Comparison of ENCODE assay signal across 8 mouse cellular contexts in the genomic region with DNA sequence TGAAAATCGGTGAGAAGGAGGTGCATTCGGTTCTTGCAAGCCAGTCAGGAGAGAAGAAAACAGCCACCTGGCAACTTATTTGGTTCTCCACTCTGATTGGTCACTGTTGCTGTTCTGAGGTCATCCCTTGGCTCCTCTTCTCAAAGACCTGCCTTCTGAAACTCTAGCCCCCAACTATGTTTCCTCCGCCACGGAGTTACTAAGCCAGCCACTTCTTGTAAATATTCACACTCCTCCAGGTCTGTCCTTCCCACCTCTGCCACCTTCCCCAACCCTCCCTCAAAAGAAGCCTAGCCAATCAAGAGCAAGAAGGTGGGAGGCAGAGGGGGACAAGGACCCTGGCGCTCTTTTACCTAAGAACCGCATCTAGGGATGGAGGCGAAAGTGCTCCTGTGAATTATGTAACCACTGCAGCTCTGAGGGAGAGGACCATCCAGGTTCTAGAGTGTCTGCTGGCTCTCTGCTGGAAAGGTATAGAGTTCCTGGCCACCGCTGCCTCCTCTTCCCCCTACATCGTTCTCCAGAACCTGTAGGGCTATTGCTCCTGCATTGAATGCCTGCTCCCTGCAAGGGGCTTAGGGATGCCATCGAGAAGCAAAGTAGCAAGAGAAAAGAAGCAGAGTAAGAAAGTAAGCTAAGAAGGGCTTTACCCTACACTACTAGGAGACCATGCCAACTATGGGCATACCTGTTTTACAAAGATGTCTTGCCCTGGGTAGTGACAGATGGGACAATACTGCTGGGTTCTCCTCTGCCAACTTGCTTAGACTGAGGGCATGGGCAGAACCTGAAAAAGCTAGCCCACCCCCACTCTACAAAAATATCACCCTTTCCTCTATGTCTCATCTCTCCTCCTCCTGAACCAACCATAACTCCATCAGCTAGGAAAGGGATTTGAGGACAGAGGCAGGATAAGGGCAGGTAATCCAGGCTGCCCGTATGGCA.
DNase-seq lines count a peak whose midpoint lies in the region; ATAC-seq lines count a peak whose summit lies in the region.

No protein-coding gene starts in this region.

- ATAC-seq in frontal cortex, adult (ENCODE audit: low TSS enrichment): peak; percentile 7

- WGBS in limb, embryonic 10.5 days: 17% methylated on average over 11 of the region's 11 CpGs

- peak overlapping the region; percentile 65 for H3K4me3 ChIP-seq in limb, embryonic 10.5 days

- H3K27me3 ChIP-seq in limb, embryonic 10.5 days (ENCODE audit: low read depth, poor library complexity, severe bottlenecking): peaks cover 37% of the 10 kb centered on the region

- no peaks in the 10 kb centered on the region for H3K9me3 ChIP-seq in limb, embryonic 10.5 days (replicated peaks)

- DNase-seq in frontal cortex, postnatal 25 days (ENCODE audit: low spot score in 2 of 2): no peak
- DNase-seq in right cerebral cortex, adult 2 months (ENCODE audit: low spot score in 2 of 2): peak; percentile 43 to 46
- DNase-seq in right cerebral cortex, postnatal 4 days: no peak
- DNase-seq in limb, embryonic 10.5 days (ENCODE audit: low spot score): no peak
- peak; percentile 60 for DNase-seq in telencephalon, adult 2 months (ENCODE audit: low read depth, low spot score)
- no peak for DNase-seq in embryo, embryonic 10 days (ENCODE audit: low spot score)
- no peak for DNase-seq in lung, postnatal 25 days (ENCODE audit: low spot score)

- H3K27ac ChIP-seq in limb, embryonic 10.5 days: no peak overlapping the region

- no peaks in the 10 kb centered on the region for H3K36me3 ChIP-seq in limb, embryonic 10.5 days

- H3K4me1 ChIP-seq in limb, embryonic 10.5 days: peaks cover 51% of the 10 kb centered on the region

Comparison
In these comparisons a context has a peak if more than half of its experiments do, and no peak if none do; other contexts are left out.
1. DNase-seq: peak in right cerebral cortex, adult 2 months (2 of 2) and telencephalon, adult 2 months (single experiment); none in frontal cortex, postnatal 25 days (0 of 2), right cerebral cortex, postnatal 4 days (single experiment), limb, embryonic 10.5 days (single experiment), embryo, embryonic 10 days (single experiment) and lung, postnatal 25 days (single experiment).